Mouse (Mus musculus) embryonic facial prominence, embryonic 11.5 days (tissue): ENCODE measurements around the gene Uncx. TPM values are rescaled to one million over a fixed set of nuclear protein-coding genes. Genes with fewer than 3 reads are reported as not detected.

Source experiments
- ATAC-seq: fragments of 200-750 bp; cut with Nextera tagmentation; replicated peaks from 2 replicates; pipeline ENCODE4 v1.8.0; 2017; ENCODE audit warnings: low read depth; ENCODE audit not compliant: insufficient number of reproducible peaks, low FRiP score, low TSS enrichment
- DNase-seq: peaks from one replicate; pipeline ENCODE4 v3.0.0-alpha.2; 2015; ENCODE audit warnings: low spot score
- H3K27ac ChIP-seq: fragments of 300-500 bp; sonication (generic); replicated peaks from 2 replicates; pipeline ENCODE4 v1.5.1; 2014; ENCODE audit warnings: mild to moderate bottlenecking, low read depth, low read length, control low read depth
- H3K27me3 ChIP-seq: fragments of 300-500 bp; sonication (generic); 2 replicates; pipeline ENCODE4 v1.6.1; 2014; ENCODE audit warnings: mild to moderate bottlenecking, low read length, moderate library complexity, mixed read lengths; ENCODE audit not compliant: control insufficient read depth, insufficient read depth
- H3K36me3 ChIP-seq: fragments of 300-500 bp; sonication (generic); replicated peaks from 2 replicates; pipeline ENCODE4 v1.6.1; 2014; ENCODE audit warnings: low read depth, mild to moderate bottlenecking, low read length, moderate library complexity, mixed read lengths; ENCODE audit not compliant: control insufficient read depth, insufficient read depth
- H3K4me1 ChIP-seq: fragments of 300-500 bp; sonication (generic); 2 replicates; pipeline ENCODE4 v1.6.1; 2014; ENCODE audit warnings: low read length, mixed read lengths; ENCODE audit not compliant: control insufficient read depth, insufficient read depth
- H3K4me2 ChIP-seq: fragments of 300-500 bp; sonication (generic); 2 replicates; pipeline ENCODE4 v1.6.1; 2014; ENCODE audit warnings: low read depth, mild to moderate bottlenecking, control low read depth, low read length, moderate library complexity
- H3K4me3 ChIP-seq: fragments of 300-500 bp; sonication (generic); 2 replicates; pipeline ENCODE4 v1.5.1; 2014; ENCODE audit warnings: low read depth, low read length, control low read depth
- H3K9ac ChIP-seq: fragments of 300-500 bp; sonication (generic); replicated peaks from 2 replicates; pipeline ENCODE4 v1.6.1; 2014; ENCODE audit warnings: mild to moderate bottlenecking, control low read depth, low read length
- H3K9me3 ChIP-seq: fragments of 300-500 bp; sonication (generic); replicated peaks from 2 replicates; pipeline ENCODE4 v1.6.1; 2016; ENCODE audit warnings: mild to moderate bottlenecking, low read length, inconsistent platforms, mixed read lengths; ENCODE audit not compliant: control insufficient read depth
- WGBS: fragments of 180-500 bp; shearing (Covaris S2); extraction: QIAGEN DNeasy Blood & Tissue Kit; methylation state at CpG from one replicate; pipeline ENCODE4 v1.1.7; 2014; 5-methylcytosine and 5-hydroxymethylcytosine counted together
- polyA plus RNA-seq: library from polyadenylated mRNA; unstranded; fragments of >200 nt; fragmentation: Nextera tagmentation; extraction: Ambion mirVana; gene quantifications from 2 replicates; pipeline ENCODE4 v1.2.1, GENCODE M21; 2014

Uncx gene
- polyA plus RNA-seq, 1 experiment from 2014 or later = 3.0 TPM

DNA sequence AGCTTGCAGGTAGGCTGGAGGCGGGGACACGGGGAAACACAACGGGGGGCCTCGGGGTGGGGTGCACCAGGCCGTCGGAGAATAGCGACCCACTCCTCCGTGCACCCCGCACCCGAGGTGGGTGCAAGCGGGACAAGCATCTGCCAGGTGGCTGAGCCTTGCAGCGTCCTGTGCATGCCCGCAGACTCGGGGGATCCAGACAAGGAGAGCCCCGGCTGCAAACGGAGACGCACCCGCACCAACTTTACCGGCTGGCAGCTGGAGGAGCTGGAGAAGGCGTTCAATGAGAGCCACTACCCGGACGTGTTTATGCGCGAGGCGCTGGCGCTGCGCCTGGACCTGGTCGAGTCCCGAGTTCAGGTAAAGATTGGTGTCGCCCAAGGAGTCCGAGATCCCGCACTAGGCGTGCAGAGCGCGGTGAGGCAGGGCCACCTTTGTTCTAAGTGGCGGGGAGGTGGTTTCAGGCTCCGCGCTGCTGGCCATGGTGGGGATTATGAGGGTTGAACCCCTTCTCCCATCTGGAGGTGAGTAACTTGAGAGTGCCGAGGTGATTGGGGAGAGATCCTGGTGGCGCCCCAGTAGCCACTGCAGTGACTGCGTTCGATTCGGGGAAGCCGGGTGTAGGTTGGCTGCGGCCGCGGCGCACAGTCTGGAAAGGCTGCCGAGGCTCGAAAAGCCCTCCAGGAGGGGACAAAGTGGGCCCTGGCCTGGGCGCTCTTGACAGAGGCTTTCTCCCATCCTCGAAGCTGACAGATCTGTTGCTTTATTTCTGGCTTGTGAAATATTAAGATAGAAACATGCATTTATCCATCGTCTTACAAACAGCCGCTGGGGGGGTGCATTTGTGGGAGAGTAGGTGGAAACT lies 1.2 kb downstream of the Uncx start:
- H3K4me3 ChIP-seq = peak overlapping the region; percentile 18
- H3K9ac ChIP-seq = 0 out of 2 replicates have a peak overlapping the region, but pooled peaks have one; percentile 9
- under 1% methylated on average over 52 of the region's 54 CpGs for WGBS
- ATAC-seq (no peak), DNase-seq (peak; percentile 19)
- H3K9me3 ChIP-seq = no peaks in the 10 kb centered on the region
- H3K27ac ChIP-seq = no peak overlapping the region
- H3K27me3 ChIP-seq = peaks cover 80% of the 10 kb centered on the region
- no peaks in the 10 kb centered on the region for H3K36me3 ChIP-seq
- no peak overlapping the region for H3K4me2 ChIP-seq
- peaks cover 3% of the 10 kb centered on the region; the same call in 1 of the 2 replicates for H3K4me1 ChIP-seq

GRCm38 (mm10) chr5:139545221-139545620 lies 1.9 kb downstream of the Uncx start:
- Histone ChIP-seq H3K4me2 (no peak overlapping the region), H3K4me1 (peaks cover 3% of the 10 kb centered on the region; the same call in 1 of the 2 replicates), H3K27me3 (peaks cover 84% of the 10 kb centered on the region), H3K9ac (no peak overlapping the region), H3K4me3 (no peak overlapping the region), H3K9me3 (no peaks in the 10 kb centered on the region), H3K36me3 (no peaks in the 10 kb centered on the region), H3K27ac (no peak overlapping the region)
- no peak for ATAC-seq
- WGBS = 4% methylated on average over 7 of the region's 7 CpGs
- DNase-seq = no peak

DNA sequence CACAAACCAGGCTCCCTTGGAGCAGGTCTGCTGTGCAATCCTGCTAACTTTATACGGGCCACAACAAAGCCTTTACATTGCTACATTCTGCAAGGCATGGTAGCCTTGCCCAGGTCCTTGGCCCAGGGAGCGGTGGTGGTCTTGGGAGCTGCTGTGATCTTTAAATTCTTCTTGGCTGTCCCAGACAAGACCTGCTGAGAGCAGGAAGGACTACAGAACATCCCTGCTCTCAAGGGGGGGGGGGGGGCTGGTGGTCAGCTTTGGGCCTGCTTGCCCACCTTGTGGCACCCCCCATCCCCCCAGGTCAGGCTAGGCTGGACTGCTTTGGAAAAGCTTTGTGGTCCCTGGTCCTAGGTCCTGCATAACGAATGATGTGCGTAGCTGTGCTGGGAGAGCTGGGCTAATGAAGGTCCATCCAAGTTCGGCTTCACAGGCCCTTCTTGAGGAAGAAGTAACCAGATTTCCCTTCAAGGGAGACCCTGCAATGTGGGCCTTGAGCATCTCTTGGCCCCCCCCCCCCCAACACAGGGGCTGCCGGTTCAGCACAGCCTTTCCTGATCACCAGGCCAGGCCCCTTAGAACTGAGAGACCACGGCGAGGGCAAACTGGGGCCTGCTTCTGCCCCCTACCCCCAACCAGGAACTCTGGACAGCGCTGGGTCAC lies 2.5 kb downstream of the Uncx start:
- peaks cover 3% of the 10 kb centered on the region; the same call in 1 of the 2 replicates for H3K4me1 ChIP-seq
- DNase-seq (peak; percentile 3), ATAC-seq (no peak)
- peaks cover 78% of the 10 kb centered on the region for H3K27me3 ChIP-seq
- no peak overlapping the region; the same call in 1 of the 2 replicates for H3K9ac ChIP-seq
- no peak overlapping the region for H3K27ac ChIP-seq
- H3K9me3 ChIP-seq = no peaks in the 10 kb centered on the region
- H3K36me3 ChIP-seq = no peaks in the 10 kb centered on the region
- peak overlapping the region; percentile 14 for H3K4me3 ChIP-seq
- H3K4me2 ChIP-seq = no peak overlapping the region
- WGBS = 2% methylated on average over 9 of the region's 9 CpGs

DNA sequence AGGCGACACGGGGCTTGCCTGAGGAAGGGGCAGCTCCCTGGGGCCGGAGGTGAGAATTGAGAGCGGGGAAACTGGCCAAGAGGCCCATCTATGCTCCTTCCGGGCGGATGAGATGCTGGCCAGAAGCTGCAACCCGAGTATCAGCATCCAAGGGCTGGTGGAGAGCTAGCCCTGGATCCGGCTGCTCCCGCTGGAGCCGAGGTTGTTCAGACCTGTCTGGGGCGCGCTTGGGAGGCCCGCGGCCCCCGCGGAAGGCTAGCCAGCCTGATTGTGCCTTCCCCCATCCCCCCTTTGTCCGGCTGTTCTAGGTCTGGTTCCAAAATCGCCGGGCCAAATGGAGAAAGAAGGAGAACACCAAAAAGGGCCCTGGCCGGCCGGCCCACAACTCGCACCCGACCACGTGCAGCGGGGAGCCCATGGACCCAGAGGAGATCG lies 3.1 kb downstream of the Uncx start:
- peak overlapping the region; percentile 14 for H3K4me3 ChIP-seq
- DNase-seq (peak; percentile 29), ATAC-seq (no peak)
- under 1% methylated on average over 26 of the region's 26 CpGs for WGBS
- H3K9me3 ChIP-seq = no peaks in the 10 kb centered on the region
- no peak overlapping the region; the same call in 1 of the 2 replicates for H3K9ac ChIP-seq
- H3K4me1 ChIP-seq = peaks cover 3% of the 10 kb centered on the region; the same call in 1 of the 2 replicates
- H3K27ac ChIP-seq = no peak overlapping the region
- H3K4me2 ChIP-seq = no peak overlapping the region
- H3K27me3 ChIP-seq = peaks cover 78% of the 10 kb centered on the region
- H3K36me3 ChIP-seq = no peaks in the 10 kb centered on the region

GRCm38 (mm10) chr5:139546771-139547420 lies 3.6 kb downstream of the Uncx start:
- Histone ChIP-seq H3K4me2 (no peak overlapping the region; the same call in 1 of the 2 replicates), H3K9me3 (no peaks in the 10 kb centered on the region), H3K36me3 (no peaks in the 10 kb centered on the region), H3K4me3 (peak overlapping the region; percentile 14; the same call in 1 of the 2 replicates), H3K9ac (no peak overlapping the region), H3K27me3 (peaks cover 75% of the 10 kb centered on the region), H3K27ac (0 out of 2 replicates have a peak overlapping the region, but pooled peaks have one; percentile 35), H3K4me1 (peaks cover 3% of the 10 kb centered on the region; the same call in 1 of the 2 replicates)
- ATAC-seq = no peak
- peak; percentile 34 for DNase-seq
- WGBS = under 1% methylated on average over 63 of the region's 68 CpGs

- under 1% methylated on average over 49 of the region's 49 CpGs for WGBS
- no peaks in the 10 kb centered on the region for H3K36me3 ChIP-seq
- DNase-seq (peak; percentile 38), ATAC-seq (no peak)
- 0 out of 2 replicates have a peak overlapping the region, but pooled peaks have one; percentile 35 for H3K27ac ChIP-seq
- H3K4me2 ChIP-seq = no peak overlapping the region; the same call in 1 of the 2 replicates
- peaks cover 3% of the 10 kb centered on the region; the same call in 1 of the 2 replicates for H3K4me1 ChIP-seq
- H3K9ac ChIP-seq = 0 out of 2 replicates have a peak overlapping the region, but pooled peaks have one; percentile 19
- peaks cover 75% of the 10 kb centered on the region for H3K27me3 ChIP-seq
- H3K4me3 ChIP-seq = peak overlapping the region; percentile 12; the same call in 1 of the 2 replicates
- no peaks in the 10 kb centered on the region for H3K9me3 ChIP-seq
These were observed 4.2 kb downstream of the Uncx start for GRCm38 (mm10) chr5:139547421-139547931.

- peak; percentile 2 for DNase-seq
- Histone ChIP-seq H3K36me3 (no peaks in the 10 kb centered on the region), H3K4me1 (peaks cover 2% of the 10 kb centered on the region), H3K27me3 (peaks cover 74% of the 10 kb centered on the region), H3K4me2 (no peak overlapping the region; the same call in 1 of the 2 replicates), H3K27ac (no peak overlapping the region), H3K9me3 (no peaks in the 10 kb centered on the region), H3K4me3 (no peak overlapping the region), H3K9ac (no peak overlapping the region)
- 3% methylated on average over 28 of the region's 29 CpGs for WGBS
- ATAC-seq = no peak
These were observed 10.4 kb downstream of the Uncx start for GRCm38 (mm10) chr5:139553446-139554273.
